Mouse (Mus musculus): ENCODE measurements at regions not wholly inside any gene's neighbourhood (a gene's known extent, or its start where the extent isn't known, plus 50 kb on each side); places are given as distances from the start of the nearest gene placed in this dataset.
A peak's percentile ranks its signal among the peaks of the same experiment; 100 is the strongest.

GRCm38 (mm10) chr17:29438347-29439235, 52.0 kb upstream of the Pim1 start:
- peak overlapping the region; percentile 24 for H3K4me2 ChIP-seq
- no peaks in the 10 kb centered on the region for H3K9me3 ChIP-seq
- no peak overlapping the region for H3K9ac ChIP-seq (replicated peaks)
- 0 out of 2 replicates have a peak overlapping the region, but pooled peaks have one; percentile 3 for H3K4me3 ChIP-seq (replicated peaks)
- H3K36me3 ChIP-seq: no peaks in the 10 kb centered on the region
- ATAC-seq (ENCODE audit: insufficient number of reproducible peaks, insufficient read depth, low FRiP score, low TSS enrichment, low read depth): no peak
- 16% methylated on average over 17 of the region's 17 CpGs for WGBS
- H3K4me1 ChIP-seq (replicated peaks): peaks cover 24% of the 10 kb centered on the region
- H3K27ac ChIP-seq: peak overlapping the region; percentile 53; the same call in 1 of the 2 replicates
- H3K27me3 ChIP-seq: no peaks in the 10 kb centered on the region

DNA sequence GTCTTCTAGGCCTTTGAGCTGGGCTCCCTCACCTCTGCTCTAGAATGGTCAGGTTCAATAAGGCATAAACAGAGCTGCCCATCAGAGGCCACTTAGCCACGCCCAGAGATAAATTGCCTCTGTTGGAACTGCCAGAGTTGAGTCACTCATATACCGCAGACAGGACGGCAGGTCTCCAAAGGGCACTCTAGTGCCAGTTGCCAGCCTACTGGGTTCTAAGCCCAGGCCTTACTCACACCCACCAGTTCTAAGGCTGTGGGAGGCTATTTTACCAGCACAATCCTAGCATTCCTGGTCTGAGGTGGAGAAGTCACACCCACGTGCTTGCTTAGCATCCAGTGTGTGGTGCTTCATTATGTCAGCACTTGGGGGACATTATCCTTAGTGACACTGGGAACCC, 50.6 kb upstream of the Pim1 start:
- Histone ChIP-seq H3K9ac (replicated peaks) (no peak overlapping the region), H3K4me1 (replicated peaks) (peaks cover 24% of the 10 kb centered on the region), H3K36me3 (no peaks in the 10 kb centered on the region), H3K4me3 (replicated peaks) (no peak overlapping the region), H3K4me2 (no peak overlapping the region), H3K27ac (no peak overlapping the region), H3K9me3 (no peaks in the 10 kb centered on the region), H3K27me3 (no peaks in the 10 kb centered on the region)
- ATAC-seq (ENCODE audit: insufficient number of reproducible peaks, insufficient read depth, low FRiP score, low TSS enrichment, low read depth): no peak
- WGBS: 73% methylated on average over 4 of the region's 4 CpGs

GRCm38 (mm10) chr17:29440490-29440889, 50.1 kb upstream of the Pim1 start:
- H3K36me3 ChIP-seq: no peaks in the 10 kb centered on the region
- H3K4me2 ChIP-seq: no peak overlapping the region
- H3K4me1 ChIP-seq (replicated peaks): peaks cover 24% of the 10 kb centered on the region
- no peaks in the 10 kb centered on the region for H3K27me3 ChIP-seq
- no peak overlapping the region for H3K4me3 ChIP-seq (replicated peaks)
- no peak overlapping the region for H3K27ac ChIP-seq
- no peaks in the 10 kb centered on the region for H3K9me3 ChIP-seq
- no peak for ATAC-seq (ENCODE audit: insufficient number of reproducible peaks, insufficient read depth, low FRiP score, low TSS enrichment, low read depth)
- H3K9ac ChIP-seq (replicated peaks): no peak overlapping the region; the same call in 1 of the 2 replicates

Data from limb, embryonic 12.5 days (tissue).